ENCODE assay signal across 7 mouse cellular contexts in genomic region chr17:7169627-7170303, GRCm38 (mm10). TPM values are rescaled to one million over a fixed set of nuclear protein-coding genes. Genes with fewer than 3 reads are reported as not detected.
A peak's percentile ranks its signal among the peaks of the same experiment; 100 is the strongest.
DNase-seq lines count a peak whose midpoint lies in the region; ATAC-seq and TF ChIP-seq lines count a peak whose summit lies in the region.

Gene Rps6ka2, plus strand, starts transcription at chr17:7170115.

- H3K9me3 ChIP-seq in embryonic facial prominence, embryonic 10.5 days = no peaks in the 10 kb centered on the region
- H3K9me3 ChIP-seq in intestine, postnatal 0 days (ENCODE audit: control insufficient read depth) = no peaks in the 10 kb centered on the region
- no peaks in the 10 kb centered on the region for H3K9me3 ChIP-seq in midbrain, embryonic 12.5 days

- TF ChIP-seq POLR2A in small intestine, adult 2 months (IDR thresholded peaks at IDR 0.05; ENCODE audit: low read depth, low read length) = peak; percentile 28

- H3K4me1 ChIP-seq in embryonic facial prominence, embryonic 10.5 days = peaks cover 59% of the 10 kb centered on the region
- 0 out of 2 replicates have a peak, but pooled peaks cover 8% of the 10 kb centered on the region for H3K4me1 ChIP-seq in intestine, postnatal 0 days (replicated peaks; ENCODE audit: control insufficient read depth, insufficient read depth, low read length)
- H3K4me1 ChIP-seq in midbrain, embryonic 12.5 days = peaks cover 28% of the 10 kb centered on the region
- peaks cover 7% of the 10 kb centered on the region for H3K4me1 ChIP-seq in small intestine, adult 2 months (ENCODE audit: control insufficient read depth, insufficient read depth, insufficient read length, low read length)

- DNase-seq in adrenal gland, postnatal 10 days = peak; percentile 97
- DNase-seq in embryonic facial prominence, embryonic 10.5 days (ENCODE audit: low spot score) = peak; percentile 100
- peak; percentile 75 for DNase-seq in gonadal fat pad, adult 2 months (ENCODE audit: low read depth)
- peak; percentile 99 for DNase-seq in left cerebral cortex, postnatal 4 days

- WGBS in embryonic facial prominence, embryonic 10.5 days = under 1% methylated on average over 56 of the region's 56 CpGs
- WGBS in intestine, postnatal 0 days = under 1% methylated on average over 53 of the region's 56 CpGs
- 0% methylated on average over 55 of the region's 56 CpGs for WGBS in midbrain, embryonic 12.5 days
- under 1% methylated on average over 56 of the region's 56 CpGs for WGBS in small intestine, adult 2 months

- peak within 1 kb of the TSS; percentile 80 for H3K4me3 ChIP-seq in embryonic facial prominence, embryonic 10.5 days
- peak within 1 kb of the TSS; percentile 79 for H3K4me3 ChIP-seq in intestine, postnatal 0 days (ENCODE audit: low read depth, low read length)
- H3K4me3 ChIP-seq in midbrain, embryonic 12.5 days = peak within 1 kb of the TSS; percentile 82
- peak within 1 kb of the TSS; percentile 67 for H3K4me3 ChIP-seq in small intestine, adult 2 months (ENCODE audit: low read depth, low read length)

- intact Hi-C loops in left cerebral cortex, postnatal 4 days (cut with DNase I) = loop anchor here (10.0 kb wide), 1 partner anchor 75 kb away; no protein-coding TSS in a partner anchor

- no peak for TF ChIP-seq CTCF in intestine, postnatal 0 days (IDR thresholded peaks at IDR 0.05; ENCODE audit: low read depth)
- TF ChIP-seq CTCF in small intestine, adult 2 months (IDR thresholded peaks at IDR 0.05; ENCODE audit: extremely low read depth, insufficient read length, insufficient replicate concordance, low read depth, low read length) = no peak

- no peaks in the 10 kb centered on the region for H3K36me3 ChIP-seq in embryonic facial prominence, embryonic 10.5 days (replicated peaks)
- no peaks in the 10 kb centered on the region for H3K36me3 ChIP-seq in intestine, postnatal 0 days (ENCODE audit: control insufficient read depth, insufficient read depth)
- H3K36me3 ChIP-seq in midbrain, embryonic 12.5 days = no peaks in the 10 kb centered on the region
- no peaks in the 10 kb centered on the region for H3K36me3 ChIP-seq in small intestine, adult 2 months (ENCODE audit: control insufficient read depth, insufficient read depth, low read length)

- peak within 1 kb of the TSS; percentile 93 for H3K4me2 ChIP-seq in intestine, postnatal 0 days (replicated peaks; ENCODE audit: low read depth)
- H3K4me2 ChIP-seq in midbrain, embryonic 12.5 days (replicated peaks) = peak within 1 kb of the TSS; percentile 80

- H3K27me3 ChIP-seq in embryonic facial prominence, embryonic 10.5 days (replicated peaks; ENCODE audit: low read depth, poor library complexity, severe bottlenecking) = no peaks in the 10 kb centered on the region
- H3K27me3 ChIP-seq in intestine, postnatal 0 days (replicated peaks; ENCODE audit: control insufficient read depth, insufficient read depth, low read length) = no peaks in the 10 kb centered on the region
- no peaks in the 10 kb centered on the region for H3K27me3 ChIP-seq in midbrain, embryonic 12.5 days
- H3K27me3 ChIP-seq in small intestine, adult 2 months (ENCODE audit: control insufficient read depth, insufficient read depth, low read length) = 0 out of 2 replicates have a peak, but pooled peaks cover 2% of the 10 kb centered on the region

- peak; percentile 100 for ATAC-seq in intestine, postnatal 0 days
- peak; percentile 99 for ATAC-seq in midbrain, embryonic 12.5 days (ENCODE audit: low FRiP score, low read depth)

- H3K9ac ChIP-seq in intestine, postnatal 0 days (ENCODE audit: low read depth, low read length) = peak within 1 kb of the TSS; percentile 55; the same call in 1 of the 2 replicates
- H3K9ac ChIP-seq in midbrain, embryonic 12.5 days (replicated peaks) = peak within 1 kb of the TSS; percentile 80

- peak within 1 kb of the TSS; percentile 91 for H3K27ac ChIP-seq in embryonic facial prominence, embryonic 10.5 days (replicated peaks)
- H3K27ac ChIP-seq in intestine, postnatal 0 days (ENCODE audit: low read depth, low read length) = peak within 1 kb of the TSS; percentile 54
- peak within 1 kb of the TSS; percentile 95 for H3K27ac ChIP-seq in midbrain, embryonic 12.5 days (replicated peaks)
- peak within 1 kb of the TSS; percentile 77 for H3K27ac ChIP-seq in small intestine, adult 2 months (ENCODE audit: insufficient read depth, low read depth, low read length)

RNA-seq across cellular contexts. Expression of gene Rps6ka2, which starts in this region (rescaled TPM):
- 10 to 100 TPM; 12.9 to 23.2 TPM for total RNA-seq in adrenal gland, postnatal 10 days (2021)
- polyA plus RNA-seq in embryonic facial prominence, embryonic 10.5 days (2016; fragmentation: Nextera tagmentation; extraction: Ambion mirVana) = 27.2 and 27.7 TPM in 2 replicates
- 12.3 and 15.0 TPM in 2 replicates for polyA plus RNA-seq in gonadal fat pad, adult 2 months (2012; rRNA removed)
- polyA plus RNA-seq in intestine, postnatal 0 days (2015; fragmentation: Nextera tagmentation; extraction: Ambion mirVana) = 1.7 and 1.8 TPM in 2 replicates
- total RNA-seq in left cerebral cortex, postnatal 4 days (2021) = 10 to 100 TPM; 36.7 to 38.5 TPM
- 29.6 and 30.9 TPM in 2 replicates for polyA plus RNA-seq in midbrain, embryonic 12.5 days (2016; fragmentation: Nextera tagmentation; extraction: Ambion mirVana)
- polyA plus RNA-seq in small intestine, adult 2 months (2012; rRNA removed) = 1.8 and 2.1 TPM in 2 replicates

Comparison
In these comparisons a context has a peak if more than half of its experiments do, and no peak if none do; other contexts are left out.
1. Peak in every context shown above with its lines: DNase-seq, ATAC-seq, H3K4me3 ChIP-seq and H3K27ac ChIP-seq.